Mouse (Mus musculus): ENCODE results near the gene Txk.

Gene Txk

DNA sequence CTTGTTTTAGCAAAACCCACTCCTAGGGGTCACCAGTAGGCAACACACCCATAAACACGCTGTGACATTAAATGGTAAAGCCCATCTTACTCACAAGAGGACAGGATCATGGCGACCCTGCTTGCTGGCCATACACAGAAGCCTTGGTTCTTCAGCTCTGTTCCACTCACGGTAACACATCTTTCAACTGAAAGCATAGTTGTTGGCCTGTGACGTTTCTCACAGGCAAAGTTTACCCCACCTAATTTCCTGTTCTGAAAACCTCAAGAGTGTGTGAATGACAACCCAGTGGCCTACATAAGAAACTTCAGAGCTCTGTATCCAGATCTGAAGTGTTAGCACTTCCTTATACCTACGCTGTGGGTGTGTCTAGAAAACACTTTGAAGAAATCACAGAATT lies at the start of gene Txk:
Gene Txk, minus strand, starts transcription at position 193 of the 400 bp plus-strand sequence.
- ATAC-seq (ENCODE audit: low TSS enrichment) = no peak

DNA sequence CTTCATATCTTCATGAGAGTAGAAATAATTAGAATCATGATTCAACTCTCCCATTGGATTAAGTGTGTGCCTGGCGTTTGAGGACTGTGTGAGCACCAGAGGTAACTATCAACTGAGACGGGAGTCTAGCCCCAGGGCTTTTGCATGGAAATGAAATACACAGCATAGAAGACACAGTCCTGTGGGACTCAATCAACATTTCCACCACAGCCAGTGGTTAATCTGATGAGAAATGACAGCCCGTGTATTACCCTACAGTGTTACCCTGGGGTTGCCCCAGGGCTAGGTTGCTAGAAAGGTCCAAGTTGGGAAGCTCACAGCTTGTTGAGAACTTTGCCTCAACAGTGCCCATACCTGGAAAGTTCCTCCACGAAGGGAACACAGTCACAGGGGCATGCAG lies 46.0 kb upstream of the Txk start:
- ATAC-seq (ENCODE audit: low TSS enrichment) = no peak

DNA sequence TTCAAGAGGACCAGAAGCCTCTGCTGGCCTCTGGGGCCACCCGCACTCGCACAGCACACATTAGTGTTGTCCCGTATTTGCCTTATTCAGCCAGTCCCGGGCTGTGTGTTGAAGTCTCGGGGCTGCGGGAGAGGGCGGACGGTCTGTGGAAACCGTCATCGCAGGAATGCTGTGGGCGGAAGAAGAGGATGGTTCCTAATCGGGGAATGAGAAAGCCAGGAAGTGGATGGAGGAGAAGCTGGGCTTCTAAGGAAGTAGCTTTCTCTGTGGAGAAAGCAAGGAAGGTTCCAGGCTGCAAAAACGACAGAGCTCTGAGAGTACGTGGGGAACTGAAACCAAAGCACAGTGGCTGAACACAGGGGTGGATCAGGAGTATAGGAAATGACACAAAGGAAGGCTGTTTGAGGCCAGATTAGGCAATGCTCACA lies 43.6 kb upstream of the Txk start:
- peak; percentile 77 for ATAC-seq (ENCODE audit: low TSS enrichment)

DNA sequence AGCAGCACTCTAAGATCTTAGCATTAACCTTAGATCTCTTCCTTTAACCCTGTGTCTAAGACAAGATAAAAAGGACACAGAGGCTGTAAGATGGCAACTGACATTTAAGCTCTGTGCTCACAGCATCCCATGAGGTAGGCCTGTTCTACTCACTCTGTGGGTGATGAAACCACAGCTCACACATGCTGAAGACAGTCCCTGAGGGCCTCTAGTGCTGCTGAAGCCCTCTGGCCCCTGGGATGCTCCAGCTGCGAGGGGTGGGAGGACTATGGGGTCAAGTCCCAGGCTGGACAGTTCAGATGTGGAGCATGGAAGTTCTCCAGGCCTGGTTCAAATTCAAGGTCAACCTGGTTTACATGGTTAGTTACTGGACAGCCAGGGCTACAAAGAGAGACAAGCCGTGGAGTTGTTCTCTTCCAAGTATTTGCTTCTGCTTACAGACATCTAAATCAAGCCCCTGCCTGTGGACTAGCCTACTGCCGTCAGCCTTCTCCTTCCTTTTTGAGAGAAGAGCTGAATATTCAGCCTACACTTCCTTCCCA lies 40.8 kb upstream of the Txk start:
- no peak for ATAC-seq (ENCODE audit: low TSS enrichment)

DNA sequence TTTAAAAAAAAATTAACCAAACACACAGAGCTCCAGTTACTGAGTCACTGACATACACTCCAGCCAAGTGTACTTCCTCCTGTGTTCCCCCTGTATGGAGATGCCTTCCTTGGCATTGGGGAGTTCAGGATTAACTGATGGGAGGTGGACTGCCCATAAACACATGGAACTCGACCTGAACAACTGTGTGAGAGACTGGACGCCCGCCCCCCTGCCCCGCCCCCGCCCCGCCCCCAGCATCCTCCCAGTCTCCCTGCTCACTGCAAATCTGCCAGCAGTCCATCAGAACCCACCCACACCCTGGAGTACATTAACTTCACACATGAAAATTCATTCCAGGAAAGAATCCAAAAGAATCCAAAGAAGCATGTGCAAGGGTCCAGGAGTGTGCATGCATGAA lies 39.2 kb upstream of the Txk start:
- peak; percentile 65 for ATAC-seq (ENCODE audit: low TSS enrichment)

DNA sequence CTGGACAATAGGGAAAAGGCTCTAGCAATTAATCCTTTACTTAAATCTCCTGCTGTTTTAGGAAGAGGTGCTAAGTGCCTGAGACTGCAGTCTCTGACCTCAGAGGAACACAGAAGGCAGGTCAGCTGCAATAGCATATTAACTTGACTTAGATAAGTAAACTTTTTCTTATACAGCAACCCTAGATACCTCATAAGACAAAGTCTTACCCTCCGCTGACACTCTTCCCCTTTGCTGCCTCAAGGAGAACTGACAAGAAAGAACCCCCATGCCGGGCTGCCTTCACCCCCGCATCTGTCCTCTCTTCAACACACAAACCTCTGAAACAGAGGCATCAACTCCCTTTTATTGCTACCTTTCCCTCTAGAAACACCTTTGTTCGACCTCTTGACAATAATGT lies 38.8 kb upstream of the Txk start:
- no peak for ATAC-seq (ENCODE audit: low TSS enrichment)

DNA sequence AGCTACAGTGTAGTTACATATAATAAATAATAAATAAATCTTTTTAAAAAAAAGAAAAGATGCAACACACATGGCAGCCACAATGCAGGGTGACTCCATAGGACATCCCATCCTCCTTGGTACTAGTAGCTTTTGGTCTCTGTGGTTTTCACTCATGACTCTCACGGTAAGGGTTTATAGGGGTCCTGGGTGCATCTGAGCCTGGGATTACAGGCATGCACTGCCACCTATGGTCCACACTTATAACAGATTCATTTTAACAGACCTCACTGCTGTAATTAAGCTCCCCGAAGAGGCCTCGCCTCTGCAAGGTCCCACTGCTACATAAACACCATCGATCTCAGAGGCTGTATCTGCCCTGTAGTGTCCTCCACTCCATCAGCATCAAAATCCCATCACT lies 32.9 kb upstream of the Txk start:
- ATAC-seq (ENCODE audit: low TSS enrichment) = no peak

DNA sequence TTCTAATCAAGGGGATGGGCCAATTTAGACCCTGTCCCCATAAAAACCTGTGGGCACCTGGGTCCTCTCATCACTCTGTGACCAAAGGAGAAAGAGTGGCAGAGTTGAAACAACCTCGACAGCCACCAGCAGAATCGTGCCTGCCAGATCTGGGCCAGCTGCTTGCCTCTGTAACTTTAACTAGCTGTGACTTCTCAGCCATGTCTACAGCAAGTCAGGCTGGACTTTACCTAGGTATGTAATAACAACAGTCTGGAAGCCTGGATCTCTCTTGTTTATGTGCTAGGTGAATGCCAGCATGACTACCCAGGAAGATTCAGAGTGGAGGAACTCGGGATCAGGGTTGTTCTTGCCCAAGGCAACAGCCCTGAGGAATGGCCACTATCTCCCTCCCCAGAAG lies 32.1 kb upstream of the Txk start:
- ATAC-seq (ENCODE audit: low TSS enrichment) = no peak

DNA sequence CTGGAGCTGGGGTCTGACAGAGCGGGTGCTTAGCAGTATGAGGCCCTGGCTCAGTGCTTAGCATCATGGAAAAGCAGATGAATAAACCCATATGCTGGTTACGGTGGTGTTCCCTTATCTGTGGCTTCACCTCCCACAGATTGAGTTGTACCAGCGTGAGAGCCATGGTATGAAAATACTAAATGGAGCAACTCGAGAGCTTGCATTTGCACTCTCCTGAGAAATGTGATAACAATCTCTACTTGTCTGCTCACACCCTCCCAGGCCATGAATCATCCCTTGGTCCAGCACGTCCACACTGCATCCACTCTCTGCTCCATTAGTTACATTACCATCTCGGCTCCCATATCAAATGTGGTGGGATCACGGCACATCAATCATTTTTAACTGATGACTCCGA lies 31.4 kb upstream of the Txk start:
- peak; percentile 97 for ATAC-seq (ENCODE audit: low TSS enrichment)

DNA sequence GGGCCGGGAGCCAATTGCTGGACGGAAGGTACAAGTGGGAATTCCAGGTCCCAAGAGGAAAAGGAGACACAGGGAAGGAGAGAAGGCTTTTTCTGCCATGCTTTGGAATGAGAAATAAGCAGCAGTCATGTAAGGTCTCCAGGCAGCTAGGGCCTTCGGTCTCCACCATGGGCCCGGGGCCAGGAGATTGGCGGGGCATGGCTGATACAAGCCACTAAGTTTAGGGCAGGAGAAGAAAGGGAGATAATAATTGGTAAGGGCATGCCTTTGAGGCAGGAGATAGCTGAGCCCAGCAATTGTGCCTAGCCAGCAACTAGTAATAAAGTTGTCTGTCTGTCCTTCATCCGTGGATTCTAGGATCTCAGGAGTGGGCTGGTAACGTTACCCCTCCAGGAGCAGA lies 30.5 kb upstream of the Txk start:
- no peak for ATAC-seq (ENCODE audit: low TSS enrichment)

DNA sequence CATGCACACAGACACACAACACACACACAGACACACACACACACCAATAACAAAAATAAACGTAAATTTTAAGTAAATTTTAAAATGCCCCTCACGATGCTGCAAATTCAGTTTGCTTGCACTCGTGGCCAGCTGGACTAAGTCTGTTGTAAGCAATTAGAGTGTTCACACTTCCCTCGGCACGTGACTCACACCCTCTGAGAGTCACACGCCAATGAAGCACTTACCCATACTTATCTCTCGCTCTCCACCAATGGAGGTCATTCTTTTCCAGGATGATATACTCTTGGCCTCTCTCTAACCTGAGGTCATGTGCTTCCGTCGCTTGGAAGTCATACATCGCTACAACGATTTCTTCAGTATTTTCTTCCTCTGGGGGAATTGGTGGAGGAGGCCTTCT lies 29.2 kb upstream of the Txk start:
- ATAC-seq (ENCODE audit: low TSS enrichment) = no peak

DNA sequence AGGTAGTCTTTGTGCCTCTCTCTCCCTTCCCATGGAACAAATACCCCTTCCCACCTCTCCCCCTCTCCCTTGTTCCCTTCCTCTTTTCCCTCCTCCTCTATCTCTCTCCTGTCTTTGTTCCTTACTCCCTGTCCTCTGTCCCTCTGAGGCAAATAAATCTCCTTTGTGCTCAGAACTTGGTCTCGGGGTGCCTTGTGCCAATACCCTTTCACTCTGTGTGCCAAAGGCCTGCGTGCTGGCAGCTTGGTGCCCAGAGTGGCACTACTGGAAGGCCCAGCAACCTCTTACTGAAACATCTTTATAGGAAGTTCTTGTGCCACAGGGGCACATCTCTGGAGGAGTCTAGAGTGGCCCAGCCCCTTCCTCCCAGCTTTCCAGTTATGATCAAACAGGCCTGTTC lies 24.0 kb upstream of the Txk start:
- ATAC-seq (ENCODE audit: low TSS enrichment) = no peak

DNA sequence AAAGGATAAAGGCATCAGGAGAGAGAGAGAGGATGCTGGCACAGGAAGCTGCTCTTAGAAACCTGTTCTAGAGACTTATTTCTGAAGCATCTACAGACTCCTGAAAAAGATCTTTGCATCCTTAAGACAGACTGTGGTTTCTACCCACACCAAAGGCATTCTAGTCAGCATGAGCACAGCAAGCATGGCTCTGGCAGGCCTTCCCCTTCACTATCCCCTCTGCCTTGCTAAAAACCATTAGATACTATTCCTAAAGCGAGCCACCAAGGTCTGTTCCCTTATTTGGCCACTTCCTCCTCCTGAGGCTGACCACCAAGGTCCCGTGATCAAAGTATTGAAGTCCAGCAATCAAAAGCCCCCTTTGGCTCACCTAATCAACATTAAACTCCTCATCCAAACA lies 23.6 kb upstream of the Txk start:
- ATAC-seq (ENCODE audit: low TSS enrichment) = no peak

DNA sequence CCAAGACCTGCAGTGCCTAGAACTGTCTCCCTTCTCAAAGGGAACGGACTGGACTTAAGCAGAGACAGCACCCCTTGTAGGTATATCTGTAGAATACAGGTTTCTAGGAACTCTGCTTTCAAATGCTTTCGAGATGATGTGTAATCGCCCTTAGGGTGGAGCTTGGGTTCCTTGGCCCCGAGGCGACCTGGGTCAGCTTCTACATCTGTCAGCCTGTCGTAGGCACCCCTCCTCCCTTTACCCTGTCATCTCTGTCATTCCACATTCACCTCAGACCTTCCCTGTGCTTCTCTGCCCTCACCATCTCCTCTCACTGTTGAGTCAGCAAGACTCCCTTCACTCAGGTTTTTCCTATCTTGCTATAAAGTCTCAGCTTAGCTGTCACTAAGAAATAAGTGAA lies 17.3 kb upstream of the Txk start:
- no peak for ATAC-seq (ENCODE audit: low TSS enrichment)

DNA sequence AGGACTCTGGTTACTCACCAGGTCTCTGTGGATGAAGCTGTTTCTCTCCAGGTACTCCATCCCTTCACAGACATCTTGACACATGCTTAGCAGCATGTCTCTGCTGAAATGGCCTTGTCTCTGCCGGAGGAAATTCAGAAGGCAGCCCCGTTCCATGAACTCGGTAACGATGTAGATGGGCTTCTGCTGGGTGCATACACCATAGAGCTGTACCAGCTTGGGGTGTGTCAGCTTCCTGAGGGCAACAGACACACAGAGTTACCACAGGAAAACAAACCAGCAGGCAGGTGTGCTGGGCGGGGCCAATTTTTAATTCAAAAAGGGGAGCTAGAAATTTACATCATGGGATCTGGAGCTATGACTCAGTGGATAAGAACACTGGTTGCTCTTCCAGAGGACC lies 11.0 kb upstream of the Txk start:
- no peak for ATAC-seq (ENCODE audit: low TSS enrichment)

DNA sequence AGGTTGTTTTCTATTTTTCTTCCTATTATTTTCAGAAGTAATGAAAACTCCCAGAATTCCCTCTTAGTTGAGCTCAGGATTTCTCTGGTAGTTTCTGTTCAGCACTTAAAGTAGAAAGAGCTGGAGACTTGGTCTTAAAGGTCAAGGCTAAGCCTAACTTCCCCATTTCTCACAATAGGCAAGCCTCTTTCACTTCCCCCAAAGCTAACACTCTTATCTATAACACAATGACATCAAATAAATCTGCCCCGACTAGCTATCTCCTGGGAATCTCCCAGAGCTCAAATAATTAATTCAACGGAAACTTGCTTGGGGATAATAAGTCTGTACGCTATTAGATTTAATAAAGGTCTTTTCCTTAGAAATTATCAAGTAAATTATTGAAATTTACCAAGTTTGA lies 10.4 kb upstream of the Txk start:
- ATAC-seq (ENCODE audit: low TSS enrichment) = no peak

DNA sequence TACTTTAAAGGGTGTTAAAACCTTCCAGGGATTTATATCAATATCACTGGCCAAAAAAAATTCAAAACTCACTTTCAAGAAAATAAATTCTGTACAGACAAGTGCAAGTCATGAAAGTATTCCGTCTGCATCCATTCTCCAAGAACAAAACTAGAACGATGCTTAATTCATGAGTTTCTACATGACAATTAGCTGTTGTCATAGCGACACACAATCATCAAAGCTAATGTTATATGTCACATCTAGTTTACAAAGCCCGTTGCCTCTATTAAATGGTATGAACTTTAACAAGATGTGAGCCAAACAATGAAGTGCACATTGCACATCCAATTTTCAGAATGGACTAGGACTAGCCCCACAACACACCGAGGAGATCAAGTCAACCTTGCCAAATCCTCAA lies 9.2 kb upstream of the Txk start:
- no peak for ATAC-seq (ENCODE audit: low TSS enrichment)

DNA sequence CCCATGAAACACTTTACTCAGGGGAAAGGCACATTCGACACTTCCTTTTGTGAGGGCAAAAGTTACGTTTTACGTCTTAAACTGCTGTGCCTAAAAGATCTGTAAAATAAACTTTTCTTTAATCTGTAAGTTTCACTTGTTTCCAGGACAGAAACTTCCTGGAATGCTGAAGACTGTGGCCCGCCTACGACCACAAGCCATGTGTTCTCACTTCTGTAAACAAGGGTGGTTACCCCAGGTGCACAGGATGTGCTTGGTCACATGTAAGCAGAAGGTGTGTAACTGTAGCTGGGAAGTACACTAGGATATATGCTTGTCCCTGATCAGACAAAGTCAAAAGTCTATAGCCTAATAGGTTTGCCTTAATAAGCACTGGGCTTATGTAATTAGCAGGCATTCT lies 8.7 kb upstream of the Txk start:
- ATAC-seq (ENCODE audit: low TSS enrichment) = no peak

DNA sequence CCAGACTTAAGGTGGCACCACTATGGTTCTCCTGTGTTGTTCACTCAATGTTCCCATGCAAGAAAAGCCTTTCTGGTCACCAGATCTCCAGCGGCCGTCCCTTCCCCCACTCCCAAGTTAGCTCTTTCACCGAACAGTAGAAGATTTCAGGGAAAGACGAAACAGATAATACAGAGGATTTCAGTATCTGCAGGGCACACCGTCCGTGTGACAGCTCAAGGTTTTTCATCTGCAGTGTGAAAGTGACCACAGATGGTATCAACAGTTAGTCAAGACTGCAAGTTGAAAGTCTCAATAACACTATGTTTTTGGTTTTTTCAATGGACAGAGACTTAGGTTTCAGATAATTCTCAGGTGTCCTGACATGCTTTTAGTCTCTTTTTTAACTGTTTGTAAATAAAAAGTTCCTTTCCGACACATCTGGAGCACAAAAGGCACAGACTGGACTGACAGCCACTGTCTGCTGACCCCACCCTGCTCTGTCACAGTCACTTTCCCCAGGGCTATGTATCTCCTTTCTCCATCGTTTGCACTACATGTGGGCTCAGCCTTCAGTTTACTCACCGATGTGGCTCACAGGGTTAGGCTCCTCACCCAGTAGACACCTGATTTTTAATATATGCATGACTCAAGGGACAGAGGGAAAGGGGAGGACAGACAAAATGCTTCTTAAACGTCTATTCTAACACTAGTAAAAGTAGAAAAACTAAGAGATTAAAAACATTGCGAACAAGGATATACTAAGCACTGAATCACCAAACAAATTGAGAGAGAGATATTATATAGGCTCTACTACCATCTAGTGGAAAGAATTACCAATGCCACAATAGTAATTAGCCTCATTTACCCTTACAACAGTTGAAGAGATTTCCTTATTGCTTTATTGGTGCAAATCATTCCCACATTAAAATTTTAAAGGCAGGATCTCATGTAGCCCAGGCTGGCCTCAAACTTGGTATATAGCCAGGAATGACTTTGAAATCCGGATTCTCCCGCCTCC lies 6.6 kb upstream of the Txk start:
- ATAC-seq (ENCODE audit: low TSS enrichment) = peak; percentile 77

DNA sequence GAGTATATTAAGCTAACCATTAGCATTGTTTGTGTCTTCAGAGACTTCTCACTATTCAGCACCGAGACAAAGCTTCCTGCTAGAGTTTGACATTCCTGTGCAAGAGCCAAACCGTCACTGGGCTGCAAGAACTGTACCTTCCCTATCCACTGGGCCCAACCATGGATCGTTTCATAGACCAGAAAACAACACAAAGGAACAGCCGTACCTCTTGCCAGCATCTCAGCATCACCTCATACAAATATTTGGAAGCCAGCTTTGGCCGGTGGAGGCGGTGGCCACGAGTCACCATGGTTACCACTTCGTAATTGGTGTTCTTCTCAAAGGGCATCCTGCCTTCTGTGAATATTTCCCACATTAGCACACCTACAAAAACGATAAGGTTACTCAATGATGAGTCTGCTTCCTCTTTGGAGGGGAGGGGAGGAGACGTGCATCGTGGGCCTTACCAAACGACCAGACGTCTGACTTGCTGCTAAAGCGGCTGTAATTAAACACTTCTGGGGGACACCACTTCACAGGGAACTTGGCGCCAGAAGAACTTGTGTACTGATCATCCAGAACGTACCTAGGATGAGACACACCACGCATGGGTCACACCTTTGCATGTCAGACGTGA lies 4.7 kb upstream of the Txk start:
- no peak for ATAC-seq (ENCODE audit: low TSS enrichment)

DNA sequence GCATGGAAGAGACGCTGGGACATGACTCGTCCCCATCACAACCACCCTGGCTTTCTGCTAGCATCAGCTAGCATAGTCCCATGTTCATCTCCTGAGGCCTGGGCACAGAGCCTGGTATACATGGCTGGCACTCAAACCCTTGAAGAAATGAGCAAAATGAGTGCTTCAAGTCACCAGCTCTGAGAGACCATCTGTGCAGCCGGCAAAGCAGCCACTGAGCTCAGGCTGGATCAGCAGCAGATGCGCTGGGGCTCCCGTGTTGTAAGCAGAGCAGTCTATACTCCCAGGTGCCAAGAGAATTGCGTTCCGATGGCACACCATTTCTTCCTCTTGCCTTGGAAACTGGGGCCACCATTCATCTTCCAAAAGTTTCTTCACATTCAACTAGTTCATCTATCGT lies 3.4 kb upstream of the Txk start:
- ATAC-seq (ENCODE audit: low TSS enrichment) = peak; percentile 90

DNA sequence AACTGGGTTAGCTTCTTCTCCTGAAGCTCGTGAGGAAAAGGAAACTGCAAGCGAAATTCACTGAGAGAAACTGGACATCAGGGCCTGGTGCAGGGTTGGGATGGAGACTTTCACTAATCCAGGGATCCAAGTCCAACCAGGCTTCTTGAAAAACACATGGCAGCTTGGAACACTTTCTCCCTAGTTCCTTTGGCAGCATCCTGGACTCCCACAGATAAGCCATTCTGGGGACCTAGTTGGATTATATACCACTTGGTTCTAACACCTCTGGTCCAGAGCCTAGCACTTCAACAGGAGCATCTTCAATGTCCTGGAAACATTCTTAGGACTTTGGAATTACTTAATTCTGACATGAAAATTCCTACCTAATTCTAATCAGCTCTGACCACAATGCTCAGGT lies 2.5 kb upstream of the Txk start:
- peak; percentile 58 for ATAC-seq (ENCODE audit: low TSS enrichment)

Data from frontal cortex, adult (tissue).